Mouse (Mus musculus): Measurements from ENCODE around the gene Xxylt1.

DNA sequence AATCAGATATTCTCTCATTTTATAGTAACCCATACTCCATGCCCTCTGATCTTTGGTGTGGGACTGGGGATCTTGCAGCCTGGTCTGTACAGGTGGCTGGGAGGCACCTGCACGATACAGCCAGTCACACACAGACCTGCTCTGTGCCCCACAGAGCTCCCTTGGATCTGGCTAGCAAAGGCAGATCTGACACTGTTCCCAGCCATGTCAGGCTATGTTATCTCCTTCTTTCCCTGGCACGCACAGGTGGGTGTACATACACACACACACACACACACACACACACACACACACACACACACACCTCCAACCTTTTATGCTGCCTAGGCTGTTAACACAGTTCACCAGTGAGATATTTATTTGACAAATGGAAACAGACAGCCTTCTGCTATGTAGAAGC, 82.5 kb downstream of the Xxylt1 start:
- no peak for TF ChIP-seq CTCF (IDR thresholded peaks at IDR 0.05; ENCODE audit: low read depth, low read length)
- no peak for TF ChIP-seq GATA1 (IDR thresholded peaks at IDR 0.05; ENCODE audit: borderline replicate concordance, low read length)

Measured in G1E (cell line).